Mouse (Mus musculus) erythroid progenitor cell, adult 5-6 weeks (primary cell): ENCODE results near the gene Ank2. TPM values are rescaled to one million over a fixed set of nuclear protein-coding genes. Genes with fewer than 3 reads are reported as not detected.
"Not testable (repeated sequence)": the region's sequence is repeated elsewhere in the genome, so short reads cannot be mapped to it uniquely, and the experiment has no call there.

Source experiments
- ATAC-seq: replicated peaks from 2 replicates; pipeline ENCODE4 v1.8.0; 2016; ENCODE audit warnings: moderate number of reproducible peaks, mild to moderate bottlenecking, moderate TSS enrichment, inconsistent platforms; ENCODE audit not compliant: poor library complexity, low FRiP score, severe bottlenecking
- total RNA-seq, 2 experiments: library from RNA; stranded (forward) in 1 of 2; stranded (reverse) in 1 of 2; fragments of 150-400 nt in 1 of 2; fragments of 186-747, 209-891 nt in 1 of 2; gene quantifications; 2 replicates each; pipeline versions ENCODE4 v1.2.3 to v1.2.4; 2015 to 2017; ENCODE audit warnings: low replicate concordance in 2 of 2

Gene Ank2
- total RNA-seq, 2 experiments from 2014 or later: 1.2 TPM; not detected in 1

- no peak for ATAC-seq
Observed at GRCm38 (mm10) chr3:127492663-127493062, 6.5 kb downstream of the Ank2 start.

GRCm38 (mm10) chr3:127487302-127487701, 11.8 kb downstream of the Ank2 start:
- no peak for ATAC-seq

- ATAC-seq: no peak
Observed at GRCm38 (mm10) chr3:127485174-127485573, 14.0 kb downstream of the Ank2 start.

GRCm38 (mm10) chr3:127481658-127482057, 17.5 kb downstream of the Ank2 start:
- ATAC-seq: no peak

GRCm38 (mm10) chr3:127480369-127480768, 18.8 kb downstream of the Ank2 start:
- not testable (repeated sequence) for ATAC-seq

- no peak for ATAC-seq
Observed at GRCm38 (mm10) chr3:127474115-127474514, 25.0 kb downstream of the Ank2 start.

GRCm38 (mm10) chr3:127469164-127469752, 29.9 kb downstream of the Ank2 start:
- no peak for ATAC-seq

- peak; percentile 54; the same call in 1 of the 2 replicates for ATAC-seq
Observed at GRCm38 (mm10) chr3:127468569-127468968, 30.6 kb downstream of the Ank2 start.

- no peak for ATAC-seq
Observed at GRCm38 (mm10) chr3:127463816-127464480, 35.2 kb downstream of the Ank2 start.

GRCm38 (mm10) chr3:127463165-127463564, 36.0 kb downstream of the Ank2 start:
- ATAC-seq: no peak

GRCm38 (mm10) chr3:127462413-127462812, 36.7 kb downstream of the Ank2 start:
- ATAC-seq: no peak

- ATAC-seq: no peak
Observed at GRCm38 (mm10) chr3:127460891-127461437, 38.2 kb downstream of the Ank2 start.

- no peak for ATAC-seq
Observed at GRCm38 (mm10) chr3:127459858-127460257, 39.3 kb downstream of the Ank2 start.

- ATAC-seq: no peak
Observed at GRCm38 (mm10) chr3:127458925-127459324, 40.2 kb downstream of the Ank2 start.

GRCm38 (mm10) chr3:127458420-127458798, 40.7 kb downstream of the Ank2 start:
- ATAC-seq: no peak

- no peak for ATAC-seq
Observed at GRCm38 (mm10) chr3:127457761-127458419, 41.3 kb downstream of the Ank2 start.

- ATAC-seq: no peak
Observed at GRCm38 (mm10) chr3:127453738-127454137, 45.4 kb downstream of the Ank2 start.

- ATAC-seq: no peak
Observed at GRCm38 (mm10) chr3:127453254-127453653, 45.9 kb downstream of the Ank2 start.

GRCm38 (mm10) chr3:127452233-127452632, 46.9 kb downstream of the Ank2 start:
- no peak for ATAC-seq

- no peak for ATAC-seq
Observed at GRCm38 (mm10) chr3:127451741-127452140, 47.4 kb downstream of the Ank2 start.

GRCm38 (mm10) chr3:127451070-127451469, 48.1 kb downstream of the Ank2 start:
- ATAC-seq: 0 out of 2 replicates have a peak, but pooled peaks have one; percentile 63
